Mouse (Mus musculus): ENCODE data around the gene Riok2. TPM values are rescaled to one million over a fixed set of nuclear protein-coding genes. Genes with fewer than 3 reads are reported as not detected.

Riok2 gene
- total RNA-seq, 2 experiments from 2014 or later, result 18.5 to 21.9 TPM

- no peak for DNase-seq (ENCODE audit: low spot score in 2 of 2)
Observed at GRCm38 (mm10) chr17:17405606-17406005, 31.5 kb downstream of the Riok2 start.

GRCm38 (mm10) chr17:17408137-17408536 is 34.0 kb downstream of the Riok2 start:
- no peak for DNase-seq (ENCODE audit: low spot score in 2 of 2)

GRCm38 (mm10) chr17:17408720-17409478 is 34.8 kb downstream of the Riok2 start:
- no peak for DNase-seq (ENCODE audit: low spot score in 2 of 2)

DNA sequence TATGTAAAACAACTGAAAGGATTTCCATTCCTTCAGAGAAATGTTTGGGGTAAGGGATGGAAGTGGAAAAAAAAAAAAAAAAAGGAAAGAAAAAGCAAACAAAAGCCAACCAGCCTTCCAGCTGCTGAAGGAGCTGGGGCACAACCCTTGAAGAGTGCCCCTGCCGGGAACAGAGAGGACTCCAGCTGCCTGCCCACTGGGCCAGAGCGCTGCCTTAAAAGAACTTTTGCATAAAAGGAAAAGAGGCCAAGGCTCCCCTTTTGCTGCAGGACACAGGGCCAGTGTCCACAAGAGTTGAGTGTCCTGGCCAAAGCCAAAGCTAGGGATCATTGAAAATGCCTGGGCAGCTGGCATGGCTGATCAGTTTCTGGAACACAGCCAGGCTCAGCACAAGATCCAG is 35.5 kb downstream of the Riok2 start:
- peak in 1 of 2 experiments; percentile 39 for DNase-seq (ENCODE audit: low spot score in 2 of 2)

DNA sequence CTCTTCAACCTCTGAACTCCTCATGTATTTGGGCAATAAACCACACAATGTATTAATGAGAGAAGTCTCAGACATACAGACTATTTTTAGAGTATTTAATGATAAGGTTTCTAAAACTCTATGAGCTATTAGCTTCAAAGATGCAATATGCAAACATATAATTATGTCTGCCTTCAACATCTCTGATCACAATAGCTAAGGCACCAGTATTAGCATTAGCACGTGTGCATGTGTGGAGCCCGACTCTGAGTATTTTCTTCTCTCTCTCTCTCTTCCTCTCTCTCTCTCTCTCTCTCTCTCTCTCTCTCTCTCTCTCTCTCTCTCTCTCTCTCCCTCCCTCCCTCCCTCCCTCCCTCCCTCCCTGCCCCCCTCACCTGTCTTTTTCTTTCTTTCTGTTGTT is 37.3 kb downstream of the Riok2 start:
- DNase-seq (ENCODE audit: low spot score in 2 of 2), result no peak

- DNase-seq (ENCODE audit: low spot score in 2 of 2), result no peak
Observed at GRCm38 (mm10) chr17:17412176-17412575, 38.1 kb downstream of the Riok2 start.

- no peak for DNase-seq (ENCODE audit: low spot score in 2 of 2)
Observed at GRCm38 (mm10) chr17:17414206-17414605, 40.1 kb downstream of the Riok2 start.

DNA sequence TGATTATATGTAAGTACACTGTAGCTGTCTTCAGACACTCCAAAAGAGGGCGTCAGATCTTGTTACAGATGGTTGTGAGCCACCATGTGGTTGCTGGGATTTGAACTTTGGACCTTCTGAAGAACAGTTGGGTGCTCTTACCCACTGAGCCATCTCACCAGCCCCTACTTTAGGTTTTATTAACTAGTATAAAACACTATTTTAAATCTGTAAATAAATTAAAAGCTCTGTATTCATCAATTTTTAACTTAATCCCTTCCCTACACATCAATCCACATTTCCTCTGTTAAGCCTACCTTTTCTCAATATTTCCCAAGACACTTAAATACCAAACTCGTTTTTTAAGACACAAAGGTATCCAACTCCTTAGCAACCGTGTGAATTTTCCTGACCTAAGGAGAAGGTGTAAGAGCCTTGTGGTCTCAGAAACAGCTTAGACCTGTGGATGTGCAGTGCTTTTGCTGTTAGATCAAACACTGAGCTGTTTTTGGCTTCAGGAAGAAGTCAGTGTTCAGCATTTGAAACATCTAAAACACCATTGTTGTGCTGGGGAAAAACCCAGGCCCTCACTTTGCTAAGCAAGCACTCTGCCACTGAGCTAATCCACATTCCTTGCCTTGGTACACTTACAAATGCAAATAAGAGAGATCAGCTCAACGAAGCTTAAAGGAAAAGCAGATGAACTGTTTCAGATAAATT is 50.6 kb downstream of the Riok2 start:
- DNase-seq (ENCODE audit: low spot score in 2 of 2), result no peak

DNA sequence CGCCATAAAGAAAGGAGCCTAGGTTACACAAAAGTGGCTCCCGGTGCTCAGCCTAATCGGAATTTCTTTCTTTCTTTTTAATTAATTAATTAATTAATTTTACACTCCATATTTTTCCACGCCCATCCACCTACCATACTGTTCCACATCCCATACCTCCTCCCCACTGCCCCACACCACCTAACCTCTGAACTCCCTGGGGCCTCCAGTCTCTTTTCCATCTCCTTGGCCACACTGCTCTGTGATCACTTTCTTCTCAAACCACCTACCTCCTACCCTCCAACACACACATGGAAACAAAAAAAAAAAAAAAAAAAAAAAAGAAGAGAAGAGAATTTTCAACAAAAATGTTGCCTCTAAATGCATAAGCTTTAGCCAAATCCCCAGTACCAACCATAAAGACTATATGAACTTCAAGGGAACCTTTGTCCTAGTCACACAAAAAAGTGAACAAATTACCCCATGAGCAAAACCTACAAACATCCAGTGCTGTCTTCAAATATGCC is 51.3 kb downstream of the Riok2 start:
- DNase-seq (ENCODE audit: low spot score in 2 of 2), result no peak

DNA sequence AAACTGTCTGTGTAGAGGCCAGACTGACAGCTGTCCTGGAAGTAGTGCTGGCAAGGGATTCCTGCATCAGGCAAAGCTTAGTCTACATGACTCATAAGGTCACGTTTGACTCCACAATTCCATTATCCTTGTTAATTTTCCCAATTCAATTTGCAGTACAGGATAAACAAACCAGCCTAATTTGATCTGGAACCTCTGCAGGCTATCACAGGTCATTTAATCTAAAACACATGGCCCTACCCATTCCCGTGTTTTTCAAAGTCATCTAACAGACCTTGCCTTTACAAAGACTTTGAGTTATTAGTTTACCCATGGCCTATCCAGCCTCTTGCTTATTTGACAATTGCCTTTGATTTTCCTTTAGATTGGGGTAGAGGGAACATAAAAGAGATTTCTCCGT is 51.8 kb downstream of the Riok2 start:
- no peak for DNase-seq (ENCODE audit: low spot score in 2 of 2)

- DNase-seq (ENCODE audit: low spot score in 2 of 2), result no peak
Observed at GRCm38 (mm10) chr17:17428888-17429287, 54.8 kb downstream of the Riok2 start.

DNA sequence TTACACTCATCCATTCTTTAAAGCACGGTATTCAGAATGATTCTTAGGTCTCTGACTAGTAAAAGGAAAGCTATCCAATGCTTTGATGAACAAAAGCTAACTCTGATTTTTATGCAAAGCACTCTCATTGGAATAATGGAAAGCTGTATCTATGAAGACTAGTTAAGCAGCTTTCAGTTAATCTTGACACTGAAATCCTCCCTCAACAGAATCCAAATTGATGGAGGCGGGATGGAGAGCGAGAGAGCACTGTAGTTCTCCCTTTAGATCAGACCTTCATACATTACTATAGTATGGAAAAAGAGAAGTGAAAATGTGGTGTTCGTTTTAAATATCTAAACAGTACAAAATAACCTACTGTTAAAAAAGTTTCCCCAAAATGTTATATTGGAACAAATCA is 59.6 kb downstream of the Riok2 start:
- DNase-seq (ENCODE audit: low spot score in 2 of 2), result no peak

- DNase-seq (ENCODE audit: low spot score in 2 of 2), result no peak
Observed at GRCm38 (mm10) chr17:17438576-17439191, 64.6 kb downstream of the Riok2 start.

GRCm38 (mm10) chr17:17441876-17442498 is 67.9 kb downstream of the Riok2 start:
- DNase-seq (ENCODE audit: low spot score in 2 of 2), result no peak

DNA sequence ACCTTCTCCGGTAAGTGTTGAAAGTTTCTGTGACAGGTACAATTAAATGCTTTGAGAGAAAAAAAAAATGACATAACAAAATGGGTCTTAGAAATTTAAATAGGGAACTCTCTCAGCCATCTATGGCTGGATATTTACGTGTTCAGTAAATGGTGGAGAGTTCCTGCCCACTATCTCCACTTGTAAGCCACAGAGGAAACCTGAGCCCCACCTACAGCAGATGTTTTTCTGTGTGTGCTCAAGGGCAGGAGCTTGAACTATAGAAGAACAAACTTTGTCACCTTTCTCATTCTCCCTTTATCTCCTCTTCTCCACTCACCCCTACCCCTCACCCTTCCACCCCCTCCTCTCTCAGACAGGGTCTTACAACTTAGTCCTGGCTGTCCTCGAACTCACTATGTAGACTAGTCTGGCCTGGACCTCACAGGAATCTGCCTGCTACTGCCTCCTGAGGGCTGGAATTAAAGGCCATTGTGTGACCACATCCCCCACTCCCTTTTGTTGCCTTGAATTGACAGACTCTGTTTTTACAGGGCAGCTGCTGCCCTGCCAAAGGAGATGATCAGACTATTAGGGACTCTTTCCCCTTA is 70.3 kb downstream of the Riok2 start:
- no peak for DNase-seq (ENCODE audit: low spot score in 2 of 2)

Other genes starting within 250 kb of the Riok2 start
- 10 to 100 TPM; 70.2 to 70.6 TPM for gene Lix1, start 28.4 kb downstream of the Riok2 start, total RNA-seq (2021)

Measured in layer of hippocampus, adult 18-20 months (tissue).